Mouse (Mus musculus) cerebellum, adult 2 months (tissue): ENCODE measurements around the gene Dohh. TPM values are rescaled to one million over a fixed set of nuclear protein-coding genes. Genes with fewer than 3 reads are reported as not detected.

Experiments used
- DNase-seq, 2 experiments: peaks; one replicate each; pipeline ENCODE4 v3.0.0; 2021
- H3K27ac ChIP-seq: fragments of 200-500 bp; 2 replicates; pipeline ENCODE4 v1.5.1; 2012; ENCODE audit warnings: low read length, control low read depth, inconsistent platforms; ENCODE audit not compliant: insufficient read depth
- H3K27me3 ChIP-seq: fragments of 200-500 bp; 2 replicates; pipeline ENCODE4 v1.6.1; 2012; ENCODE audit warnings: inconsistent platforms, mild to moderate bottlenecking, low read length, moderate library complexity; ENCODE audit not compliant: control insufficient read depth, insufficient read depth
- H3K4me1 ChIP-seq: fragments of 200-500 bp; 2 replicates; pipeline ENCODE4 v1.6.1; 2011; ENCODE audit warnings: low read length; ENCODE audit not compliant: control insufficient read depth, insufficient read depth
- H3K4me3 ChIP-seq: fragments of 200-500 bp; replicated peaks from 2 replicates; pipeline ENCODE3; 2011; ENCODE audit warnings: mild to moderate bottlenecking, low read depth, low read length, control low read depth; ENCODE audit not compliant: insufficient read depth
- CTCF ChIP-seq: fragments of 200-500 bp; IDR thresholded peaks from 2 replicates; pipeline ENCODE4 v1.5.1; 2011; ENCODE audit warnings: low read depth, mild to moderate bottlenecking, control low read depth, low read length, moderate library complexity, borderline replicate concordance; ENCODE audit not compliant: insufficient read depth
- POLR2A ChIP-seq: fragments of 200-500 bp; IDR thresholded peaks from 2 replicates; pipeline ENCODE4 v1.6.1; 2011; ENCODE audit warnings: low read length, control low read depth, borderline replicate concordance; ENCODE audit not compliant: insufficient read depth
- WGBS: fragments of 180-500 bp; shearing (Covaris S2); methylation state at CpG from one replicate; pipeline ENCODE4 v1.1.7; 2018; 5-methylcytosine and 5-hydroxymethylcytosine counted together
- polyA plus RNA-seq: library from polyadenylated mRNA; depleted of rRNA; stranded (reverse); fragments of >200 nt; gene quantifications from 2 replicates; pipeline ENCODE4 v1.2.3, GENCODE M21; 2012; rRNA removed

Gene Dohh
- polyA plus RNA-seq, 1 experiment = 93.1 TPM

DNA sequence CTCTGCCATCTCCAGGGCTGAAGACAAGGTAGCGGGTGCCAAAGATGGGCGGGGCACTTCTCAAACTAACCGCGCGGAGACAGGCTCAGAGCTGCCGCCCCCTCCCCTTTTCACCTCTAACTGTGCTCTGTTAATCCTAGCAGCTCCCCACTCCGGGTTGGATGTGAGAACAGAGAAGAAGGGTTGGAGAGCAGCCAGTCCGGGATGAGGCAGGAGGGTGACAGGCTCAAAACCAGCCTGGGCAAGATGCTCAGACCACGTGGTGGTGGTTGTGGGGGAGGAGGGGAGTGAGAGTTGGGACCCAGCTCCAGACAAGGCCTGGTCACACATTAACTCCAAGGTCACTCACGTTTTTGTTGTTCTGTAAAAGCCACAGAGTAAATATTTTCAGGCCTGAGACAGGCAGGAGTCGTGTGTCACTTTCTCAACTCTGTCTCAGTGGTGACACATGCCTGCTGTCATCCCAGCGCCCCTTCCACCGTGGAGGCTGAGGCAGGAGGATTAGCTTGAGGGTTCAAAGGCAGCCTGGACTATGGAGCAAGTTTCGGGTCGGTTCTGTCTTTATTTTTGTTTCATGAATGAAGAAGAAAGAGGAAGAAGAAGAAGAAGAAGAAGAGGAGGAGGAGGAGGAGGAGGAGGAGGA, 47.4 kb downstream of the Dohh start:
- Histone ChIP-seq H3K4me3 (peak overlapping the region; percentile 83), H3K4me1 (peaks cover 57% of the 10 kb centered on the region), H3K27ac (peak overlapping the region; percentile 72), H3K27me3 (no peaks in the 10 kb centered on the region)
- no peak for TF ChIP-seq POLR2A
- DNase-seq = peak in 1 of 2 experiments; percentile 70
- WGBS = 17% methylated on average over 15 of the region's 15 CpGs

DNA sequence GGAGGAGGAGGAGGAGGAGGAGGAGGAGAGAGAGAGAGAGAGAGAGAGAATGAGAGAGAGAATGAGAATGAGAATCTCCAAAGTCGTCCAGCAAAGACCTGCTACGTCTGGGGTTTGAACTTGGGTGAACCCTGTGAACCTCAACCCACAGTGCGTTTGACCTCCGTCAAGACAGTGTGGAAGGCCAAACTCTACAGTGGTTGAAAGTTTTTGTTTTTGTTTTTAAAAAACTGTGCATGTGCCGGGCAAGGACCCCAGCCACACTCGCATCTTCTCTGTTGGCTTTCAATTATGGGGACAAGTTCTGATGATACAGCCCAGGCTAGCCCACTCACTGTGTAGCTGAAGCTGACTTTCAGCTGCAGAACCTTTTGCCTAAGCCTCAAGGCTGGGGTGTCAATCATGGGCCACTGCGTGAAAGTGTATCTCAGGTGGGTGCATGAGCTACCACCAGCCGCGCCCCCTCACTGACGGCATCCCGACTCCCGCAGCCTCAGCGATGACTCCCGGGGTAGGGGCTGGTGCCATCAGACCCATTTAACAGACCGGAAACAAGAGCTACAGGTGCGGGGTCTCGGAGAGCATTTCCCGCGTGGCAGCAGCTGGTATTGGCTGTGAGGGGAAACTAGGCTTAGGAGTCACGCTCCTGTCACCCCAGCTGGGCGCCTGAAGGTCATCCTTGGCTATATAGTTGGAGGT, 48.1 kb downstream of the Dohh start:
- no peaks in the 10 kb centered on the region for H3K27me3 ChIP-seq
- peaks cover 55% of the 10 kb centered on the region for H3K4me1 ChIP-seq
- DNase-seq = no peak
- no peak for TF ChIP-seq POLR2A
- no peak for TF ChIP-seq CTCF
- WGBS = 42% methylated on average over 21 of the region's 21 CpGs
- peak overlapping the region; percentile 53 for H3K4me3 ChIP-seq
- peak overlapping the region; percentile 16; the same call in 1 of the 2 replicates for H3K27ac ChIP-seq

DNA sequence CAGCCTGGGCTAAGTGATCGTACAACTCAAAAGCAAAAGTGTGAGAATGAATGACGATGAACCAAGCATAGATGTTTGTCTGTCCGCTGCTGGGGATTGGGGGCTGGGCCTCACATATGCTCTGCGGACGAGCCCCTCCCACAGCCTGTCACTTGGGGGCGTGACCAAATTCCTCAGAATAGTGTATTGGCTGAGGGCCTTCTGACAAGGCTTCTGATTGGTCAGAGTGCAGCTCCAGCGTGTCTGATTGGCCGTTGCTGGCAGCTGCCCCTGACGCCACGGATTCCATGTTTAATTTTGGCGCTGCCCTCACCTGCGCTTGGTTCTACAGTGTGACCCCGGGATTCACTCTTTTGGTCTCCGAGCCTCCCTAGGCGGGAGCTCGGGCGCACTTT, 48.6 kb downstream of the Dohh start:
- WGBS = under 1% methylated on average over 17 of the region's 17 CpGs
- peaks cover 52% of the 10 kb centered on the region for H3K4me1 ChIP-seq
- TF ChIP-seq POLR2A (peak; percentile 32; the same call in 1 of the 2 replicates), CTCF (no peak)

GRCm38 (mm10) chr10:81433541-81434289, 49.5 kb downstream of the Dohh start:
- H3K27me3 ChIP-seq = no peaks in the 10 kb centered on the region
- H3K4me3 ChIP-seq = peak overlapping the region; percentile 3
- H3K4me1 ChIP-seq = peaks cover 45% of the 10 kb centered on the region
- TF ChIP-seq CTCF (no peak), POLR2A (no peak)
- 18% methylated on average over 26 of the region's 26 CpGs for WGBS
- DNase-seq = peak; percentile 52 to 56
- H3K27ac ChIP-seq = peak overlapping the region; percentile 8; the same call in 1 of the 2 replicates

More for the DNA sequence above, 48.6 kb downstream of the Dohh start:
- DNase-seq = peak; percentile 93 to 98
- no peaks in the 10 kb centered on the region for H3K27me3 ChIP-seq
- peak overlapping the region; percentile 74 for H3K27ac ChIP-seq
- H3K4me3 ChIP-seq = peak overlapping the region; percentile 53

- 30% methylated on average over 15 of the region's 15 CpGs for WGBS
- Histone ChIP-seq H3K4me3 (no peak overlapping the region), H3K27ac (peak overlapping the region; percentile 54), H3K4me1 (peaks cover 41% of the 10 kb centered on the region), H3K27me3 (no peaks in the 10 kb centered on the region)
- no peak for TF ChIP-seq CTCF
- TF ChIP-seq POLR2A = no peak
- peak; percentile 33 to 40 for DNase-seq
Observed at GRCm38 (mm10) chr10:81434361-81435263, 50.4 kb downstream of the Dohh start.

GRCm38 (mm10) chr10:81435436-81435835, 51.2 kb downstream of the Dohh start:
- DNase-seq = peak; percentile 85 to 90
- Histone ChIP-seq H3K4me3 (no peak overlapping the region), H3K4me1 (peaks cover 41% of the 10 kb centered on the region), H3K27me3 (no peaks in the 10 kb centered on the region), H3K27ac (peak overlapping the region; percentile 54)
- 2% methylated on average over 3 of the region's 3 CpGs for WGBS
- no peak for TF ChIP-seq CTCF
- no peak for TF ChIP-seq POLR2A

Other genes with a start within 250 kb of the Dohh start
- gene Zbtb7a, start 249.2 kb upstream of the Dohh start, polyA plus RNA-seq = 61.6 and 62.9 TPM in 2 replicates
- gene Pias4, start 216.5 kb upstream of the Dohh start, polyA plus RNA-seq = 34.8 and 36.0 TPM in 2 replicates
- 1,163 and 1,164 TPM in 2 replicates for gene Eef2, start 207.8 kb upstream of the Dohh start, polyA plus RNA-seq
- gene Dapk3, start 201.4 kb upstream of the Dohh start, polyA plus RNA-seq = 70.7 and 73.0 TPM in 2 replicates
- not detected in 2 replicates for gene 4930442H23Rik, start 200.6 kb upstream of the Dohh start, polyA plus RNA-seq
- 0.16 and 0.33 TPM in 2 replicates for gene Nmrk2, start 182.4 kb upstream of the Dohh start, polyA plus RNA-seq
- gene Atcay, start 153.6 kb upstream of the Dohh start, polyA plus RNA-seq = 115 and 122 TPM in 2 replicates
- gene Zfr2, start 151.3 kb upstream of the Dohh start, polyA plus RNA-seq = 77.6 and 79.6 TPM in 2 replicates
- gene Matk, start 131.5 kb upstream of the Dohh start, polyA plus RNA-seq = 124 and 141 TPM in 2 replicates
- gene Mrpl54, start 117.5 kb upstream of the Dohh start, polyA plus RNA-seq = 81.4 and 84.9 TPM in 2 replicates
- 61.8 and 63.9 TPM in 2 replicates for gene Apba3, start 117.5 kb upstream of the Dohh start, polyA plus RNA-seq
- gene Tjp3, start 92.8 kb upstream of the Dohh start, polyA plus RNA-seq = 0.51 and 1.2 TPM in 2 replicates
- gene Pip5k1c, start 91.5 kb upstream of the Dohh start, polyA plus RNA-seq = 288 and 314 TPM in 2 replicates
- 36.3 and 36.9 TPM in 2 replicates for gene Cactin, start 63.3 kb upstream of the Dohh start, polyA plus RNA-seq
- gene Tbxa2r, start 55.7 kb upstream of the Dohh start, polyA plus RNA-seq = 2.2 and 3.2 TPM in 2 replicates
- gene Gipc3, start 41.2 kb upstream of the Dohh start, polyA plus RNA-seq = 0.97 and 1.0 TPM in 2 replicates
- 42.7 and 43.4 TPM in 2 replicates for gene Hmg20b, start 33.9 kb upstream of the Dohh start, polyA plus RNA-seq
- 34.8 and 35.0 TPM in 2 replicates for gene Mfsd12, start 26.9 kb upstream of the Dohh start, polyA plus RNA-seq
- gene 4930404N11Rik, start 18.6 kb upstream of the Dohh start, polyA plus RNA-seq = 0.24 and 0.36 TPM in 2 replicates
- 75.8 and 81.5 TPM in 2 replicates for gene Fzr1, start 5.9 kb upstream of the Dohh start, polyA plus RNA-seq
- 10.2 and 10.8 TPM in 2 replicates for gene Gm48551, start within 50 bp of the Dohh start, polyA plus RNA-seq
- gene Gm48552, start 4.6 kb downstream of the Dohh start, polyA plus RNA-seq = 10.7 and 13.8 TPM in 2 replicates
- 1.2 and 1.7 TPM in 2 replicates for gene Smim24, start 8.6 kb downstream of the Dohh start, polyA plus RNA-seq
- gene Nfic, start 71.2 kb downstream of the Dohh start, polyA plus RNA-seq = 103 and 108 TPM in 2 replicates
- 57.3 and 60.6 TPM in 2 replicates for gene Celf5, start 98.3 kb downstream of the Dohh start, polyA plus RNA-seq
- gene Ncln, start 112.0 kb downstream of the Dohh start, polyA plus RNA-seq = 112 and 116 TPM in 2 replicates
- gene S1pr4, start 115.7 kb downstream of the Dohh start, polyA plus RNA-seq = 0.67 and 1.1 TPM in 2 replicates
- 1.3 and 1.4 TPM in 2 replicates for gene Gna15, start 139.8 kb downstream of the Dohh start, polyA plus RNA-seq
- gene Gna11, start 160.8 kb downstream of the Dohh start, polyA plus RNA-seq = 105 and 107 TPM in 2 replicates
- gene Aes, start 175.1 kb downstream of the Dohh start, polyA plus RNA-seq = 1,117 and 1,168 TPM in 2 replicates
- 282 and 321 TPM in 2 replicates for gene Tle2, start 190.1 kb downstream of the Dohh start, polyA plus RNA-seq
- 8.7 and 9.6 TPM in 2 replicates for gene Tle6, start 216.6 kb downstream of the Dohh start, polyA plus RNA-seq
- 3.6 and 3.7 TPM in 2 replicates for gene BC025920, start 221.8 kb downstream of the Dohh start, polyA plus RNA-seq
- 35.4 and 38.5 TPM in 2 replicates for gene Sirt6, start 243.4 kb downstream of the Dohh start, polyA plus RNA-seq
- 121 and 130 TPM in 2 replicates for gene Ankrd24, start 244.1 kb downstream of the Dohh start, polyA plus RNA-seq